Mouse (Mus musculus) c-Kit-positive CD71-positive TER-119-positive erythroid progenitor cells, embryonic 14.5 days (primary cell): ENCODE measurements around the gene Abcb8.

Source experiments
- DNase-seq: peaks from one replicate; pipeline ENCODE4 v3.0.0-alpha.2; 2013; ENCODE audit warnings: low spot score

The Abcb8 gene

DNA sequence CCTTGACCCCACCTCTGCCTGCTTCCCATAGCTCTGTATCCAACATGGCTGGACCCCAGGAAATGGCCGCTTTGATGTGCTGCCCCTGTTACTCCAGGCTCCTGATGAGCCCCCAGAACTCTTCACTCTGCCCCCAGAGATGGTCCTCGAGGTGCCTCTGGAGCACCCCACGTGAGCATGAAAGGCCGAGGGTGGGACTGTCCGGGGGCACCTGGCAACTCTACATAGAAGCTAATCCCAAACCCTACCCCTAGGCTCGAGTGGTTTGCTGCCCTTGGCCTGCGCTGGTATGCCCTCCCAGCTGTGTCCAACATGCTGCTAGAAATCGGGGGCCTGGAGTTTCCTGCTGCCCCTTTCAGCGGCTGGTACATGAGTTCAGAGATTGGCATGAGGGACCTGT, 23.7 kb upstream of the Abcb8 start:
- DNase-seq, result no peak

GRCm38 (mm10) chr5:24373807-24374206, 19.7 kb upstream of the Abcb8 start:
- DNase-seq, result no peak

DNA sequence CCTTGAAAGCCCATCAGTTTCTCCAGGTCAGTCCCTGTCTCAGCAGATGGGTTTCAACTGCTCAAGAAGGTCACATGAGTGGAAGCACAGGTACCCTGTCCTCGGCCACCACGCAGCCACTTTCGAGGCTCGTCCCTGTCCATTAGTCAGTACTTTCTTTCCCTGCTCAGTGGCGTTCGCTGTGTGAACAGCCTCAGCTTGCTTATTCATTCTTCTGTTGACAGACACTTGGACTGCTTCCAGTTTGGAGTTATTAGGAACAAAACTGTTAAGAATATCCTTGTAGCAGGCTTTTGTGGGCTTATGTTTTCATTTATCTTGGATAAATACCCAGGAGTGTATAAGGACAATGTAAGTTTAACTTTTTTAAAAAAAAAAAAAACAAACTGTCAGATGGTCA, 19.2 kb upstream of the Abcb8 start:
- no peak for DNase-seq

- DNase-seq, result no peak
These were observed 18.7 kb upstream of the Abcb8 start for GRCm38 (mm10) chr5:24374666-24375328.

DNA sequence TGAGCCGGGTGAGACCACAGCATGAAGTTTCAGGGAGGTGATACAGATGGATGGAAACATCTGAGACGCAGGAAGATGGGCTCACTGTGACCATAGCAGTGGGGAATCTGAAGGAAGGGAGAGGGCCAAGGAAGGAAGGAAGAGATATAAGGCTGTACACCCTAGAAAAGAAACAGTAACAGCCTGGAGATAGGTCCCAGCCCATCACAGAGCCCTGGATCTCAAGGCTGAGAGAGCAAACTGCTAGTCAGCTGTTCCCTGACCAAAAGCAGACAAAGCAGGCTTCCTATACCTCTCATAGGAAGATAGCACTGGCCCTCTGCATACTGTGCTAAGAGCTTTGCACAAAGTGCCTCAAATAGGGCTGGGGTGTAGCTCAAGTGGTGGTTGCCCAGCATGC, 14.8 kb upstream of the Abcb8 start:
- no peak for DNase-seq

DNA sequence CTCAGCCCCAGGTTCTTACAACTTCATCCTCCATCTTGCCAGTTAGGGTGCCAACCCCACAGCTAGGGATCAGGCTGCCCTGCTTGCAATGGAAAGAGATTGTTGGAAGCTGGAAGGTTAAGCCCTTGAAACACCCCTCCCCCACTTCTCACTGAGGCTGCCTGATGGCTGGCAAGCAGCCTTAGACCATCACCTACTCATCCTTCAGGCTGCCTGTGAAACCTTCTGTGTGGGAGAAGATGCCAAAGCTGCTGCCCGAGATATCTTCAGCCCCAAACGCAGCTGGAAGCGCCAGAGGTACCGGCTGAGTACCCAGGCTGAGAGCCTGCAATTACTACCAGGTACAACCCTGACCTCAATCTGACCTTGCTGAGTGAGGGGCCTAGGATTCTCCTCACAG, 14.0 kb upstream of the Abcb8 start:
- DNase-seq, result no peak

DNA sequence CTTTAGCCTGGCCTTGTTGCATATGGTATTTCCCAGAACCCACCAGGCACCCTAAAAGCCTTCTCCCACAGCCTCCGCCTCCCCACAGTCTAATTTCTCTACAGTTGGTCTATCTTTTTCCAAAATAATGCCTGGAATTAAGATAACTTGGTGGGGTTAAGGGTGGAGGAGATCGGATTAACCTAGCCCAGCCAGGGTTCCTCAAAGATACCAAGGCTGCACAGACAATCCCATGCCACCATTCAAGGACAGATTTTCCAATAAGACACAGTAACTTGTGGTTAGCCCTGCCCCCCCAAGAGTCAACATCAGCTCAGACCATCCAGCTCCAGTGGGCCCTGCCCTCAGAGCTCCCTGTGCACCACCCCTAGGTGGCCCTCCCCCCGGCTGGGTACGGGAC, 13.0 kb upstream of the Abcb8 start:
- DNase-seq, result no peak

DNA sequence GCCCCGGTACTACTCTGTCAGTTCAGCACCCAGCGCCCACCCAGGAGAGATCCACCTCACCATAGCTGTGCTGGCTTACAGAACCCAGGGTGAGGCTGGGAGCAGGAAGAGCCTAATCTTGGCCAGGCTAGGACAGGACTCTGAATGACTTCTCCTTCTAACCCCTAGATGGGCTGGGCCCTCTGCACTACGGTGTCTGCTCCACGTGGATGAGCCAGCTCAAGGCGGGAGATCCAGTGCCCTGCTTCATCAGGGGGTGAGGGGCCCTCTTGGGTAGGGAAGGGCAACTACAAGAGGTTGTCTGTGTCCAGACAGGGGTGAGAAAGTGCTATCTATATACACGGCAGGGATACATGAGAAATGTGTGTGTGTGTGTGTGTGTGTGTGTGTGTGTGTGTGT, 12.0 kb upstream of the Abcb8 start:
- DNase-seq, result no peak

- DNase-seq, result no peak
These were observed 11.5 kb upstream of the Abcb8 start for GRCm38 (mm10) chr5:24381988-24382387.

GRCm38 (mm10) chr5:24383026-24383859, 10.2 kb upstream of the Abcb8 start:
- peak; percentile 86 for DNase-seq

GRCm38 (mm10) chr5:24384407-24384806, 9.1 kb upstream of the Abcb8 start:
- DNase-seq, result no peak

DNA sequence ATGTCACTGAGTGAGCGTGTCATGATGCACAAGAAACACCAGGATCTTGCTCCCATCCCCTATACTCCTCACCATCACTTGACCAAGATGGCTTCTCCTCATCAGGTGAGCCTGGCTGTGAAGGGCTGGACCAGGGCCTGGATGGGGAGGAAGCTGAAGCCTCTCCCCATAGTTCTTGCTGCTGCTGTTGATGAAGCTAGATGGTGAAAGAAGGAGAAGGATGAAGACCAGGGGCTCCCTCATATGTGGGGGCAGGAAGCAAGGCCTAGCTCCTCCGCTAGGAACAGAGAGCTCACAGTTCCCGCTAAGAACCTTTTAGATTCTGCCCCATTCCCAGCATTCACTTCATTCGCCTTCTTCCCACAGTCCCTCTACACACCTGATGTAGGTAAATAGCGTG, 8.1 kb upstream of the Abcb8 start:
- no peak for DNase-seq

- DNase-seq, result no peak
These were observed 7.4 kb upstream of the Abcb8 start for GRCm38 (mm10) chr5:24385887-24386550.

- no peak for DNase-seq
These were observed 5.9 kb upstream of the Abcb8 start for GRCm38 (mm10) chr5:24387264-24388241.

DNA sequence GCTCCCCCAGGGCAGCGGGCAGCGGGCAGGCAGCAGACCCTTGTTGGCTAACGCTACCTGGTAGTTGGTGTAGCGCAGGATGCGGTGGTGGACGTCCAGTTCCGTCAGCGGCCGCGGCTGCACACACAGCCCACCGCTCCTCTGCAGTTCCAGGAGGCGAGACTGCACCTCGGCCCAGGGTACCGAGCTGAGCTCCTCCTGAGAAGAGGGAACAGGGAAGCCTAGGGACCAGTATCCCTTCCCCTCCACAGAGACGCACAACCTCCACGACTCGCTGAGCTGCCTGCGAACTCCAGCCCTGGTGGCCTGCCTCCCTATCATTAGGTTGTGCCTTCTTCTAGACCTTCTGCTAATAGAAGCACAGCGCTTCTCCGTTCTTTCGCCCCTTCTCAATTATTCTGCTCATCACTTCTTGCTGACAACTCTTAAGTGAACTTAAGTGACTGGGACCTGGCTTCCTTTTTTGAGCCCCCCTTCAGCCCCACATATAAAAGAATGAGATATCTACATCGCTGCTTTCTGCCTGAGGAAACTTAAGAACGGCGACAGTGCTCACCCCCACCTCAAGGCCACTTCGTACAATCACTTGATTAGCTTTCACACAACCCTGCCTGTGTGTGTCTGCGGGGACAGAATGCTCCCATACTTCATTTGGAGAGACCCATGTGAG, 5.1 kb upstream of the Abcb8 start:
- DNase-seq, result no peak

- DNase-seq, result no peak
These were observed 4.3 kb upstream of the Abcb8 start for GRCm38 (mm10) chr5:24389011-24389657.

- no peak for DNase-seq
These were observed 3.8 kb upstream of the Abcb8 start for GRCm38 (mm10) chr5:24389658-24390020.

DNA sequence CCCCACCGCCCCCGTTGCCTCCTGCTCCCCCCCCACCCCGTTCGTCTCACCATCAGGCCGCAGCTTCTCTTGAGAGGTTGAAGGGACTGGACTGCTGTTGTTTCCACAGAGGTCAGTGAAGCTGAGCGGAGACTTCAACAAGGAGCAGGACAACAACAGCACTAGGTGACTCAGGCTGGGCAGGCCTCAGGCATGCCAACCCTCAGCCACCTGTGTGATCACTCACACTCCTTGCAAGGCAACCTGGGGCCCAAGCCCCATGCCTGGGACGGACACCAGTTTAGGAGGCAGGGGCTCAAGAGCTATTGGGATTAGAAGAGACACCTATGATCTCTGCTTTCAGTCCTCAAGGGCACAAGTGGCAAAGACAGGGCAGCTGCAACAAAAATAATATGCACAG, 1.6 kb upstream of the Abcb8 start, which contains the start of gene Atg9b:
Gene Atg9b (minus strand): TSS at position 280 of the 400 bp plus-strand sequence.
- no peak for DNase-seq

DNA sequence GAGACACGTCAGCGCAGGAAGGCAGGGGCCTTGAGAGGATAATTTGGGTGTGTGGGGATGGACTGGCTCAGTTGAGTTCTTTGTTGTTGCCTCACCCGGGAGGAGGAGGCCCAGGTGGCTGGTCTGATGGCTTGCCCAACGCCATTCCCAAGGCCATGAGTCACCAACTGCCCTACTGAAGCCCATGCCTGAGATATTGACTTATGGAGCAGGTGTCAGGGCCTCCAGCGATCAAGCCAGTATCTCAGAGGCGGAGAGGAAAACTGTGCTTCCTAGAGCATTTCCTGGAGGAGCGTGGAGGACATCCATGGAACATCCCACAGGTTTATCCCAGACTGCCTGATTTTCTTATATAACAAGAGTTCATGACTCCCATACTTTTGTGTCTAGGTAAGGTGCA, 739 bp upstream of the Abcb8 start:
- no peak for DNase-seq

- DNase-seq, result peak; percentile 95
These were observed 867 bp downstream of the Abcb8 start for GRCm38 (mm10) chr5:24394165-24394894.
